Mouse (Mus musculus): ENCODE measurements around the gene Gal3st4.
A peak's percentile ranks its signal among the peaks of the same experiment; 100 is the strongest.

Gal3st4 gene

GRCm38 (mm10) chr5:138272409-138272923 lies at the start of gene Gal3st4:
TSS of gene Gal3st4 (minus strand) at chr5:138272840.
- no peak for DNase-seq (ENCODE audit: low read depth, low spot score)

GRCm38 (mm10) chr5:138312795-138313194 lies 40.2 kb upstream of the Gal3st4 start:
- no peak for DNase-seq (ENCODE audit: low read depth, low spot score)

GRCm38 (mm10) chr5:138299613-138300012 lies 27.0 kb upstream of the Gal3st4 start:
- DNase-seq (ENCODE audit: low read depth, low spot score), result no peak

GRCm38 (mm10) chr5:138294158-138294557 lies 21.5 kb upstream of the Gal3st4 start:
- no peak for DNase-seq (ENCODE audit: low read depth, low spot score)

- no peak for DNase-seq (ENCODE audit: low read depth, low spot score)
Observed at GRCm38 (mm10) chr5:138291638-138292037, 19.0 kb upstream of the Gal3st4 start.

- peak; percentile 36 for DNase-seq (ENCODE audit: low read depth, low spot score)
Observed at GRCm38 (mm10) chr5:138287861-138288260, 15.2 kb upstream of the Gal3st4 start.

GRCm38 (mm10) chr5:138283540-138283939 lies 10.9 kb upstream of the Gal3st4 start:
- peak; percentile 48 for DNase-seq (ENCODE audit: low read depth, low spot score)

- DNase-seq (ENCODE audit: low read depth, low spot score), result no peak
Observed at GRCm38 (mm10) chr5:138281798-138282197, 9.2 kb upstream of the Gal3st4 start.

GRCm38 (mm10) chr5:138280829-138281228 lies 8.2 kb upstream of the Gal3st4 start:
- DNase-seq (ENCODE audit: low read depth, low spot score), result no peak

- DNase-seq (ENCODE audit: low read depth, low spot score), result no peak
Observed at GRCm38 (mm10) chr5:138280425-138280768, 7.8 kb upstream of the Gal3st4 start.

- DNase-seq (ENCODE audit: low read depth, low spot score), result no peak
Observed at GRCm38 (mm10) chr5:138279585-138280424, 7.2 kb upstream of the Gal3st4 start, which contains the start of the genes Gm43720, Gpc2 and Stag3. TSS of gene Gm43720 (minus strand) at chr5:138279958. TSS of gene Gpc2 (minus strand) at chr5:138280005. TSS of gene Stag3 (plus strand) at chr5:138280240.

GRCm38 (mm10) chr5:138277994-138278393 lies 5.4 kb upstream of the Gal3st4 start:
- DNase-seq (ENCODE audit: low read depth, low spot score), result no peak

GRCm38 (mm10) chr5:138275216-138276050 lies 2.8 kb upstream of the Gal3st4 start:
- no peak for DNase-seq (ENCODE audit: low read depth, low spot score)

- no peak for DNase-seq (ENCODE audit: low read depth, low spot score)
Observed at GRCm38 (mm10) chr5:138274186-138274585, 1.5 kb upstream of the Gal3st4 start.

GRCm38 (mm10) chr5:138271232-138271631 lies 1.4 kb downstream of the Gal3st4 start:
- DNase-seq (ENCODE audit: low read depth, low spot score), result no peak

- DNase-seq (ENCODE audit: low read depth, low spot score), result no peak
Observed at GRCm38 (mm10) chr5:138268980-138269379, 3.7 kb downstream of the Gal3st4 start.

GRCm38 (mm10) chr5:138267114-138267513 lies 5.5 kb downstream of the Gal3st4 start:
- DNase-seq (ENCODE audit: low read depth, low spot score), result no peak

GRCm38 (mm10) chr5:138265712-138266111 lies 6.9 kb downstream of the Gal3st4 start:
- no peak for DNase-seq (ENCODE audit: low read depth, low spot score)

- no peak for DNase-seq (ENCODE audit: low read depth, low spot score)
Observed at GRCm38 (mm10) chr5:138264207-138264578, 8.4 kb downstream of the Gal3st4 start.

GRCm38 (mm10) chr5:138263260-138264206 lies 9.1 kb downstream of the Gal3st4 start, which contains the start of gene BC037034:
TSS of gene BC037034 (minus strand) at chr5:138264033.
- peak; percentile 95 for DNase-seq (ENCODE audit: low read depth, low spot score)
